In the genomic region with DNA sequence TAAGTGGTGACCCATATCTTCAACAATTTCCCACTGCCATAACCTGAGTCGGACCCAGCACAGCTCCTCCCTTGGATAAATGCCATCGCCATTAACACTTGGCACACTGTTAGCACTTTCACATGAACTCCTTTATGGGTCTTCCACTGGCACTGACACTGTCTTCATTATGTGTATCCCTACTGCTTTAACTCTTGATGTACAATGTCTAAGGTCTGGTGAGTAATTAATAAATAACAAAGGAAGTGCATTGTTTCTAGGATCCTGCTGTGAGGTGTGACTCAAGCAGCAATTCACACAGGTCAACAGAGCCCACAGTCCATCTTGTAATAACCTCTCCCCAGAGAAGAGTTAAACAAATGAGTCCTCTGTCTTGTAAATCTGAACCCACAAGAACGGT, we compare ENCODE assay signal across 34 mouse cellular contexts. TPM values are rescaled to one million over a fixed set of nuclear protein-coding genes. Genes with fewer than 3 reads are reported as not detected.
DNase-seq lines count a peak whose midpoint lies in the region; ATAC-seq and TF ChIP-seq lines count a peak whose summit lies in the region.
"Had no signal": no experiment of that assay in that cellular context is flagged by ENCODE, and none has a peak within 500 bp of the region (broad histone marks: within the 10 kb centered on the region; RNA-seq: fewer than 3 reads in every experiment).

No protein-coding gene starts in this region.

- H3K27me3 ChIP-seq in Patski = no peaks in the 10 kb centered on the region
- H3K27me3 ChIP-seq in intestine, embryonic 16.5 days (replicated peaks; ENCODE audit: control insufficient read depth, insufficient read depth, low read length) = no peaks in the 10 kb centered on the region
- H3K27me3 ChIP-seq in midbrain, embryonic 13.5 days = no peaks in the 10 kb centered on the region
- H3K27me3 ChIP-seq: CH12.LX; embryonic facial prominence, embryonic 12.5 days; heart, embryonic 12.5 days; hindbrain, embryonic 15.5 days; kidney, embryonic 15.5 days; limb, embryonic 12.5 days; liver, embryonic 15.5 days; neural tube, embryonic 12.5 days had no signal

- peak; percentile 84 for ATAC-seq in Patski
- ATAC-seq in intestine, embryonic 16.5 days = peak; percentile 45; the same call in 1 of the 2 replicates
- no peak for ATAC-seq in midbrain, embryonic 13.5 days
- ATAC-seq: forebrain, embryonic 16.5 days had no signal

- no peaks in the 10 kb centered on the region for H3K4me1 ChIP-seq in intestine, embryonic 16.5 days (ENCODE audit: control insufficient read depth, insufficient read depth, low read length)
- H3K4me1 ChIP-seq in midbrain, embryonic 13.5 days (replicated peaks) = no peaks in the 10 kb centered on the region
- H3K4me1 ChIP-seq: embryonic facial prominence, embryonic 12.5 days; heart, embryonic 12.5 days; hindbrain, embryonic 15.5 days; kidney, embryonic 15.5 days; limb, embryonic 12.5 days; midbrain, embryonic 10.5 days; neural tube, embryonic 12.5 days had no signal

- H3K9ac ChIP-seq in intestine, embryonic 16.5 days (ENCODE audit: low read depth, low read length) = no peak overlapping the region
- no peak overlapping the region for H3K9ac ChIP-seq in midbrain, embryonic 13.5 days (replicated peaks)
- H3K9ac ChIP-seq: embryonic facial prominence, embryonic 12.5 days; heart, embryonic 12.5 days; hindbrain, embryonic 15.5 days; kidney, embryonic 15.5 days; limb, embryonic 12.5 days; liver, embryonic 15.5 days; lung, embryonic 14.5 days; neural tube, embryonic 12.5 days had no signal

- no peak overlapping the region for H3K27ac ChIP-seq in intestine, embryonic 16.5 days (ENCODE audit: low read length)
- H3K27ac ChIP-seq in midbrain, embryonic 13.5 days = no peak overlapping the region
- H3K27ac ChIP-seq: embryonic facial prominence, embryonic 12.5 days; heart, adult 2 months; hindbrain, embryonic 15.5 days; kidney, embryonic 15.5 days; limb, embryonic 12.5 days; liver, embryonic 15.5 days; midbrain, embryonic 10.5 days; neural tube, embryonic 12.5 days; stomach, postnatal 0 days had no signal

- in situ Hi-C loops in Patski (cut with MboI; ENCODE audit: low pct_unique_long_range_greater_than_20kb) = loop anchor here (10.0 kb wide), 1 partner anchor 347 kb away; no protein-coding TSS in a partner anchor

- no peak overlapping the region for H3K4me2 ChIP-seq in intestine, embryonic 16.5 days (ENCODE audit: low read depth, low read length)
- H3K4me2 ChIP-seq in midbrain, embryonic 13.5 days (replicated peaks) = no peak overlapping the region
- H3K4me2 ChIP-seq: embryonic facial prominence, embryonic 12.5 days; heart, embryonic 12.5 days; hindbrain, embryonic 15.5 days; kidney, embryonic 15.5 days; limb, embryonic 12.5 days; liver, embryonic 15.5 days; lung, embryonic 14.5 days; neural tube, embryonic 12.5 days had no signal

- peaks cover 10% of the 10 kb centered on the region; the same call in 1 of the 2 replicates for H3K36me3 ChIP-seq in intestine, embryonic 16.5 days (ENCODE audit: control insufficient read depth, insufficient read depth, low read length)
- peaks cover 34% of the 10 kb centered on the region for H3K36me3 ChIP-seq in midbrain, embryonic 13.5 days

- TF ChIP-seq CTCF in Patski (IDR thresholded peaks at IDR 0.05) = no peak

- DNase-seq in retina, postnatal 1 day = peak; percentile 34
- no peak for DNase-seq in retina, embryonic 14.5 days (ENCODE audit: low spot score)
- DNase-seq in Patski (ENCODE audit: low read depth, low spot score) = peak; percentile 79
- DNase-seq in spleen, postnatal 10 days (ENCODE audit: low spot score in 2 of 2) = no peak
- DNase-seq in frontal cortex, adult 2 months (ENCODE audit: extremely low spot score in 1 of 2, low spot score in 1 of 2) = no peak
- DNase-seq: adrenal gland, postnatal 10 days; cerebellum, adult 11 months; cerebellum, adult 9-10 months; cerebellum, postnatal 36 days; embryo, embryonic 11 days; heart, adult 2 months; kidney, postnatal 4 days; layer of hippocampus, adult 9-11 months; lung, embryonic 14.5 days; lung, postnatal 14 days; right cerebral cortex, postnatal 14 days; thymus, adult 18-20 months; thymus, postnatal 25 days had no signal

- POLR2A ChIA-PET in Patski (lab: Charles Lee) = interaction anchor here (1.2 kb wide), 1 partner anchor 31 kb away, joined by 3 read pairs; a partner anchor contains a TSS

- H3K9me3 ChIP-seq in intestine, embryonic 16.5 days (ENCODE audit: control insufficient read depth, low read length) = no peaks in the 10 kb centered on the region
- H3K9me3 ChIP-seq in midbrain, embryonic 13.5 days = no peaks in the 10 kb centered on the region
- H3K9me3 ChIP-seq: embryonic facial prominence, embryonic 12.5 days; G1E; heart, embryonic 12.5 days; hindbrain, embryonic 15.5 days; kidney, embryonic 15.5 days; limb, embryonic 12.5 days; liver, embryonic 15.5 days; midbrain, embryonic 10.5 days; neural tube, embryonic 12.5 days had no signal

- H3K4me3 ChIP-seq in intestine, embryonic 16.5 days (ENCODE audit: low read length) = no peak overlapping the region
- no peak overlapping the region for H3K4me3 ChIP-seq in midbrain, embryonic 13.5 days (replicated peaks)
- H3K4me3 ChIP-seq: embryonic facial prominence, embryonic 12.5 days; heart, adult 2 months; heart, embryonic 12.5 days; hindbrain, embryonic 15.5 days; kidney, embryonic 15.5 days; limb, embryonic 12.5 days; liver, embryonic 15.5 days; midbrain, embryonic 10.5 days; myocyte; neural tube, embryonic 12.5 days had no signal

- WGBS in intestine, embryonic 16.5 days = 77% methylated on average over 3 of the region's 3 CpGs
- 81% methylated on average over 3 of the region's 3 CpGs for WGBS in midbrain, embryonic 13.5 days

- CTCF ChIA-PET in Patski (lab: Charles Lee) = interaction anchor here (1.2 kb wide), 1 partner anchor 21 kb away, joined by 3 read pairs; no protein-coding TSS in a partner anchor

RNA-seq across cellular contexts. Expression of a gene that starts 8.7 kb away (rescaled TPM):
- polyA plus RNA-seq in Patski (2021) = 0.04 TPM
- polyA plus RNA-seq in intestine, embryonic 16.5 days (2015; fragmentation: Nextera tagmentation; extraction: Ambion mirVana) = 9.1 and 15.4 TPM in 2 replicates
- not detected in 2 replicates for polyA plus RNA-seq in midbrain, embryonic 13.5 days (2015; fragmentation: Nextera tagmentation; extraction: Ambion mirVana)
- polyA plus RNA-seq in frontal cortex, adult 2 months (2012; rRNA removed) = 0.22 and 0.40 TPM in 2 replicates
- polyA plus RNA-seq: embryonic facial prominence, embryonic 12.5 days; forebrain, embryonic 16.5 days; heart, adult 2 months; heart, embryonic 12.5 days; heart, postnatal 0 days; kidney, embryonic 15.5 days; limb, embryonic 12.5 days; liver, embryonic 15.5 days; lung, embryonic 14.5 days; midbrain, embryonic 10.5 days had no signal

RNA-seq across cellular contexts. Expression of a gene that starts 31.0 kb away (rescaled TPM):
- polyA plus RNA-seq in Patski (2021) = 38.9 TPM
- 70.9 and 84.0 TPM in 2 replicates for polyA plus RNA-seq in intestine, embryonic 16.5 days (2015; fragmentation: Nextera tagmentation; extraction: Ambion mirVana)
- polyA plus RNA-seq in midbrain, embryonic 13.5 days (2015; fragmentation: Nextera tagmentation; extraction: Ambion mirVana) = 75.9 and 79.6 TPM in 2 replicates
- polyA plus RNA-seq in frontal cortex, adult 2 months (2012; rRNA removed) = 53.2 and 64.2 TPM in 2 replicates

Comparison
In these comparisons a context has a peak if more than half of its experiments do, and no peak if none do; other contexts are left out.
1. DNase-seq: peak in retina, postnatal 1 day (single experiment) and Patski (single experiment); none in retina, embryonic 14.5 days (single experiment), spleen, postnatal 10 days (0 of 2) and frontal cortex, adult 2 months (0 of 2).